Mouse (Mus musculus) kidney, adult 2 months (tissue): ENCODE results near the gene Cmtm7. TPM values are rescaled to one million over a fixed set of nuclear protein-coding genes. Genes with fewer than 3 reads are reported as not detected.

ENCODE experiments used
- DNase-seq: peaks from one replicate; pipeline ENCODE4 v3.0.0; 2021
- H3K27ac ChIP-seq: fragments of 200-500 bp; 2 replicates; pipeline ENCODE4 v1.5.1; 2012; ENCODE audit warnings: low read depth, low read length, control low read depth, inconsistent platforms; ENCODE audit not compliant: insufficient read depth
- H3K27me3 ChIP-seq: fragments of 200-500 bp; replicated peaks from 2 replicates; pipeline ENCODE4 v1.6.1; 2012; ENCODE audit warnings: mild to moderate bottlenecking, moderate library complexity, low read length, inconsistent platforms; ENCODE audit not compliant: control insufficient read depth, insufficient read depth
- H3K36me3 ChIP-seq: fragments of 200-500 bp; 2 replicates; pipeline ENCODE4 v1.6.1; 2012; ENCODE audit warnings: mild to moderate bottlenecking, moderate library complexity, low read length, inconsistent platforms; ENCODE audit not compliant: control insufficient read depth, insufficient read depth
- H3K4me1 ChIP-seq: fragments of 200-500 bp; 2 replicates; pipeline ENCODE4 v1.6.1; 2011; ENCODE audit warnings: low read length; ENCODE audit not compliant: control insufficient read depth, insufficient read depth
- H3K4me3 ChIP-seq: fragments of 200-500 bp; 2 replicates; pipeline ENCODE4 v1.5.1; 2011; ENCODE audit warnings: mild to moderate bottlenecking, low read depth, low read length, control low read depth; ENCODE audit not compliant: insufficient read depth
- CTCF ChIP-seq: fragments of 200-500 bp; conservative IDR thresholded peaks from 2 replicates; pipeline ENCODE4 v1.5.1; 2011; ENCODE audit warnings: low read depth, mild to moderate bottlenecking, control low read depth, low read length, moderate library complexity, mixed read lengths; ENCODE audit not compliant: insufficient read depth, insufficient read length
- POLR2A ChIP-seq: fragments of 200-500 bp; IDR thresholded peaks from one replicate; pipeline ENCODE4 v1.6.1; 2011; ENCODE audit warnings: low read depth, low read length, control low read depth
- WGBS: fragments of 180-500 bp; shearing (Covaris S2); methylation state at CpG from one replicate; pipeline ENCODE4 v1.1.7; 2018; 5-methylcytosine and 5-hydroxymethylcytosine counted together
- polyA plus RNA-seq: library from polyadenylated mRNA; depleted of rRNA; stranded (reverse); fragments of >200 nt; gene quantifications from 2 replicates; pipeline ENCODE4 v1.2.3, GENCODE M21; 2012

Gene Cmtm7
- polyA plus RNA-seq, 1 experiment = 58.2 TPM

- TF ChIP-seq POLR2A (no peak), CTCF (no peak)
- DNase-seq = peak; percentile 32
- H3K4me1 ChIP-seq = no peaks in the 10 kb centered on the region
- no peaks in the 10 kb centered on the region for H3K36me3 ChIP-seq
- H3K4me3 ChIP-seq = no peak overlapping the region
- H3K27ac ChIP-seq = no peak overlapping the region
- WGBS = 39% methylated on average over 13 of the region's 13 CpGs
- H3K27me3 ChIP-seq = no peaks in the 10 kb centered on the region
These were observed 14.6 kb downstream of the Cmtm7 start for GRCm38 (mm10) chr9:114767030-114767429.

GRCm38 (mm10) chr9:114763341-114763740 is 18.3 kb downstream of the Cmtm7 start:
- Histone ChIP-seq H3K36me3 (no peaks in the 10 kb centered on the region), H3K27me3 (no peaks in the 10 kb centered on the region), H3K27ac (no peak overlapping the region), H3K4me1 (no peaks in the 10 kb centered on the region), H3K4me3 (no peak overlapping the region)
- peak; percentile 34 for DNase-seq
- WGBS = 69% methylated on average over 13 of the region's 13 CpGs
- TF ChIP-seq CTCF (peak; percentile 59), POLR2A (no peak)

GRCm38 (mm10) chr9:114761848-114762247 is 19.8 kb downstream of the Cmtm7 start:
- Histone ChIP-seq H3K27me3 (no peaks in the 10 kb centered on the region), H3K4me3 (no peak overlapping the region), H3K27ac (no peak overlapping the region), H3K4me1 (no peaks in the 10 kb centered on the region), H3K36me3 (no peaks in the 10 kb centered on the region)
- no peak for DNase-seq
- TF ChIP-seq CTCF = no peak
- no peak for TF ChIP-seq POLR2A
- WGBS = 72% methylated on average over 11 of the region's 11 CpGs

- WGBS = 88% methylated on average over 5 of the region's 5 CpGs
- H3K27ac ChIP-seq = no peak overlapping the region
These were observed 21.3 kb downstream of the Cmtm7 start for GRCm38 (mm10) chr9:114760353-114760752.

DNA sequence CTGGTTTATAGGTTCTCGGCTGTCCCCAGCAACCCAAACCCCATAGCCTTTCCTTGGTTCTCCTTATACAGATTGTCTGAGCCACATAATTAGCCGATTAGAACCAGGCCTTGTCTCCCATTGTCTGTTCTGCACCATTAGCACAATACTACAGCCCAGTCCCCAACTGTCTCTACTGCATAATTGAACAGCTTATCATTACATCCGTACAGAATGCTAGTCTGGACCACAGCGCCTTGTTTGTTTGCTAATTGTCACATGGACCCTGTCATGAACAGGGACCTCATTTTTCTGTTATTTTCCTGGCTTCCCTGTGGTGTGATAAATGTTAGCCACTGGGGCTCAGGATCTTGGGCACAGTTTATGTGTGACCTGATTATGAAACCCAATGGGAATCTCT is 21.8 kb downstream of the Cmtm7 start:
- Histone ChIP-seq H3K27ac (no peak overlapping the region), H3K27me3 (no peaks in the 10 kb centered on the region), H3K4me3 (no peak overlapping the region), H3K4me1 (no peaks in the 10 kb centered on the region), H3K36me3 (no peaks in the 10 kb centered on the region)
- DNase-seq = no peak
- 82% methylated on average over 4 of the region's 4 CpGs for WGBS
- TF ChIP-seq CTCF = no peak
- TF ChIP-seq POLR2A = no peak

More at GRCm38 (mm10) chr9:114760353-114760752, 21.3 kb downstream of the Cmtm7 start:
- Histone ChIP-seq H3K4me3 (no peak overlapping the region), H3K36me3 (no peaks in the 10 kb centered on the region), H3K4me1 (no peaks in the 10 kb centered on the region), H3K27me3 (no peaks in the 10 kb centered on the region)
- no peak for DNase-seq
- TF ChIP-seq POLR2A (no peak), CTCF (no peak)

GRCm38 (mm10) chr9:114758801-114759200 is 22.9 kb downstream of the Cmtm7 start:
- 76% methylated on average over 5 of the region's 5 CpGs for whole genome bisulfite sequencing
- Histone ChIP-seq H3K36me3 (no peaks in the 10 kb centered on the region), H3K4me3 (no peak overlapping the region), H3K27ac (no peak overlapping the region), H3K27me3 (no peaks in the 10 kb centered on the region), H3K4me1 (no peaks in the 10 kb centered on the region)
- no peak for DNase-seq
- TF ChIP-seq POLR2A (no peak), CTCF (no peak)

DNA sequence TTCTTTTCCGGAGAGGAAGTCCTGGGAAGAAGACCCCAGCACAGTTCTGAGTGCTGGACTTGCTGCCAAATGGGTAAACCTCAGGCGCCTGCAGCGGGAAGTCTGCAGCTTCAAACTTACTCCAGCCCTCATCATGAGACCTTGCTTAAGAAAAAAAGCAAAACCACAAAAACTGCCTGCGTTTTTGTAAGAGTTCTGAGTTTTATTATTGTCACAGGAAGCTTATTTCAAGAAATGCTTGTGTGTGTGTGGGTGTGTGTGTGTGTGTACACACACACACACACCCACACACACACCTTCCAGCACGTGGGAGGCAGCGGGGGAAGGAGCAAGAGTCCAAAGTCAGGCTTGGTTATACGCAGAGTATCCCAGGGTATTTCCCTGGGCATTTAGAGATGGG is 23.4 kb downstream of the Cmtm7 start:
- H3K36me3 ChIP-seq = no peaks in the 10 kb centered on the region
- H3K4me3 ChIP-seq = no peak overlapping the region
- no peak for DNase-seq
- no peaks in the 10 kb centered on the region for H3K4me1 ChIP-seq
- H3K27ac ChIP-seq = no peak overlapping the region
- no peaks in the 10 kb centered on the region for H3K27me3 ChIP-seq
- TF ChIP-seq POLR2A = no peak
- no peak for TF ChIP-seq CTCF
- WGBS = 55% methylated on average over 7 of the region's 7 CpGs

DNA sequence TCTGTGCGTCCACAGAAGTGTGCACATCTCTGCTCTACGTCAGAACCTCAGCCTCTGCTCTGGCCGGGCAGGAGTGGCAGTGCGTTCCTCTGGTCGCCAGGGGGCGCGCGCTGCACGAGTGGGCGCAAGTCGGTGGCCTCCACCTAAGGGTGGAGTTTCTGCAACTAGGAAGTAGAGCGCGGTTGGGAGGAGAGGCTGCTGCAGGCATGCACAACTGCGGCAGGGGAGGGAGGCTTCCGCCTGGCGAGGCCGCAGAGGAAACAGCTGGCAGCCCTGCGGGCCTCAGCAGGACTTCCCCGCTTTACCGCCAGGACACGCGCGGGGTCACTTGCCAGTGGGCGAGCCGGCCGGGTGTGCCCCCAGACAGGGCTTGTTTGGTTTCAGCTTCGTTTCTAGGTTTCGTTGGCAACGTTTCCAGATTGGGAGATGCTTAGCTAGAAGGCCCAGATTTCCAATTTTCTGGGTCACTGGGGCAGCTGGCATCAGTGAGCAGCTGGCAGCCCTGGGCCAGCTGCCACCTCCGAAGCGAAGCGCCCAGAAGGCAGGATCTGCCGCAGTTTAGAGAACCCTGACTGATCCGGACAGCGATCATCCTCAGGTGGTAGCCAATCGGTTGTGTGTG is 28.7 kb downstream of the Cmtm7 start:
- WGBS = 2% methylated on average over 36 of the region's 36 CpGs
- no peak overlapping the region for H3K27ac ChIP-seq

More for the DNA sequence above, 28.7 kb downstream of the Cmtm7 start:
- Histone ChIP-seq H3K27me3 (no peaks in the 10 kb centered on the region), H3K4me1 (no peaks in the 10 kb centered on the region), H3K36me3 (no peaks in the 10 kb centered on the region), H3K4me3 (peak overlapping the region; percentile 32)
- peak; percentile 94 for DNase-seq
- TF ChIP-seq POLR2A = no peak
- peak; percentile 91 for TF ChIP-seq CTCF
